Mouse (Mus musculus) G1E (cell line): ENCODE measurements around the gene Nelfb. TPM values are rescaled to one million over a fixed set of nuclear protein-coding genes. Genes with fewer than 3 reads are reported as not detected.
A peak's percentile ranks its signal among the peaks of the same experiment; 100 is the strongest.

Experiments
- ATAC-seq: 2 replicates; pipeline ENCODE4 v1.8.0; 2016; ENCODE audit warnings: mild to moderate bottlenecking; ENCODE audit not compliant: insufficient number of reproducible peaks, poor library complexity, low FRiP score, severe bottlenecking; ENCODE audit errors: extremely low read depth
- DNase-seq: peaks from one replicate; pipeline ENCODE4 v3.0.0; 2012; ENCODE audit warnings: low spot score
- H3K27me3 ChIP-seq: 2 replicates; pipeline ENCODE4 v1.6.1; 2012; ENCODE audit warnings: mild to moderate bottlenecking, low read length, inconsistent platforms; ENCODE audit not compliant: insufficient read depth
- H3K36me3 ChIP-seq: replicated peaks from 2 replicates; pipeline ENCODE3; 2012; ENCODE audit warnings: mild to moderate bottlenecking, inconsistent platforms
- H3K4me1 ChIP-seq: 2 replicates; pipeline ENCODE4 v1.6.1; 2012; ENCODE audit warnings: low read depth, low read length, inconsistent platforms, mixed read lengths; ENCODE audit not compliant: insufficient read depth
- H3K4me3 ChIP-seq: 2 replicates; pipeline ENCODE4 v1.5.1; 2012; ENCODE audit warnings: low read depth, mild to moderate bottlenecking, inconsistent platforms, low read length, moderate library complexity, mixed read lengths
- H3K9me3 ChIP-seq: replicated peaks from 2 replicates; pipeline ENCODE4 v1.6.1; 2012; ENCODE audit warnings: inconsistent platforms
- CTCF ChIP-seq: IDR thresholded peaks from 2 replicates; pipeline ENCODE4 v1.5.1; 2012; ENCODE audit warnings: low read depth, low read length, inconsistent platforms, mixed read lengths
- GATA1 ChIP-seq: IDR thresholded peaks from 2 replicates; pipeline ENCODE4 v1.6.1; 2012; ENCODE audit warnings: borderline replicate concordance, low read length, inconsistent platforms, mixed read lengths
- GATA2 ChIP-seq: IDR thresholded peaks from 2 replicates; pipeline ENCODE4 v1.6.1; 2012; ENCODE audit warnings: low read depth, low read length, inconsistent platforms, borderline replicate concordance
- POLR2AphosphoS5 ChIP-seq: IDR thresholded peaks from 2 replicates; pipeline ENCODE4 v1.6.1; 2012; ENCODE audit warnings: low read depth, low read length, inconsistent platforms; ENCODE audit not compliant: insufficient replicate concordance
- TAL1 ChIP-seq: conservative IDR thresholded peaks from 2 replicates; pipeline ENCODE4 v1.6.1; 2012; ENCODE audit warnings: low read depth, low read length, inconsistent platforms, mixed read lengths
- polyA plus RNA-seq: library from polyadenylated mRNA; stranded (reverse); fragments of >175 nt; gene quantifications from 2 replicates; pipeline ENCODE4 v1.2.3, GENCODE M21; 2012
- total RNA-seq, 2 experiments: library from RNA; stranded (forward) in 1 of 2; stranded (reverse) in 1 of 2; fragments of 200-1000 nt in 1 of 2; fragments of >200 nt in 1 of 2; fragmentation: Nextera tagmentation in 1 of 2; gene quantifications; 2 replicates each; pipeline ENCODE4 v1.2.3; 2014 to 2017

Gene Nelfb
- total and polyA plus RNA-seq, 3 experiments = 26.9 to 80.7 (median 54.6) TPM

- Histone ChIP-seq H3K27me3 (peaks cover 2% of the 10 kb centered on the region), H3K36me3 (peaks cover 66% of the 10 kb centered on the region), H3K9me3 (no peaks in the 10 kb centered on the region), H3K4me1 (peaks cover 59% of the 10 kb centered on the region), H3K4me3 (peak overlapping the region; percentile 73)
- peak; percentile 76 for DNase-seq
- peak; percentile 41 for ATAC-seq
- no peak for TF ChIP-seq POLR2AphosphoS5
- TF ChIP-seq GATA2 = no peak
- TF ChIP-seq TAL1 = no peak
- no peak for TF ChIP-seq GATA1
- TF ChIP-seq CTCF = no peak
Observed at GRCm38 (mm10) chr2:25195211-25196156, 15.8 kb downstream of the Nelfb start.

GRCm38 (mm10) chr2:25194486-25195171, 16.7 kb downstream of the Nelfb start:
- H3K36me3 ChIP-seq = peaks cover 57% of the 10 kb centered on the region
- peaks cover 55% of the 10 kb centered on the region for H3K4me1 ChIP-seq
- TF ChIP-seq TAL1 = no peak
- no peak for TF ChIP-seq GATA2
- TF ChIP-seq GATA1 = no peak
- TF ChIP-seq CTCF = no peak
- TF ChIP-seq POLR2AphosphoS5 = no peak
- ATAC-seq (no peak), DNase-seq (no peak)
- H3K9me3 ChIP-seq = no peaks in the 10 kb centered on the region
- H3K27me3 ChIP-seq = peaks cover 2% of the 10 kb centered on the region
- H3K4me3 ChIP-seq = peak overlapping the region; percentile 73; the same call in 1 of the 2 replicates

DNA sequence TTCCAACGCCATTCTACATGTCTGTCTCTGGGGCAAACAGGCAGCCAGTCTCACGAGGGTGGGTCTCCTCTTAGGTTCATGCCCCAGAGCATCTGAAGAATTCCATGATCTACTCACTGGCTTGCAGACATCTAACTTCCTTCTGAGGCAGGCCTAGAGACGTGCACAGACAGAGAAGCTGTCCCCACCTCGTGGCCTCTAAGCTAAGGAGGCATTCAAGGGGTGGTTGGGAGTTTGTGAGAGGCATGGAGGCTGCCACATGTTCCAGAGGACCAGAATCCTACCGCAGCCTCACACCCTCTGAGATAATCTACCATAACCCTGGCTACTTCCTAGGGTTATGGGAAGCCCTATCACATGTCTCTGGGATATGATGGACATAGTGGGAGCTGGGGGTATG, 17.3 kb downstream of the Nelfb start:
- H3K36me3 ChIP-seq = peaks cover 51% of the 10 kb centered on the region
- H3K9me3 ChIP-seq = no peaks in the 10 kb centered on the region
- ATAC-seq = no peak
- H3K4me1 ChIP-seq = peaks cover 53% of the 10 kb centered on the region
- no peak for DNase-seq
- TF ChIP-seq GATA1 = no peak
- no peak for TF ChIP-seq GATA2
- TF ChIP-seq POLR2AphosphoS5 = no peak
- TF ChIP-seq TAL1 = no peak
- TF ChIP-seq CTCF = no peak
- peaks cover 2% of the 10 kb centered on the region for H3K27me3 ChIP-seq
- H3K4me3 ChIP-seq = peak overlapping the region; percentile 73; the same call in 1 of the 2 replicates

DNA sequence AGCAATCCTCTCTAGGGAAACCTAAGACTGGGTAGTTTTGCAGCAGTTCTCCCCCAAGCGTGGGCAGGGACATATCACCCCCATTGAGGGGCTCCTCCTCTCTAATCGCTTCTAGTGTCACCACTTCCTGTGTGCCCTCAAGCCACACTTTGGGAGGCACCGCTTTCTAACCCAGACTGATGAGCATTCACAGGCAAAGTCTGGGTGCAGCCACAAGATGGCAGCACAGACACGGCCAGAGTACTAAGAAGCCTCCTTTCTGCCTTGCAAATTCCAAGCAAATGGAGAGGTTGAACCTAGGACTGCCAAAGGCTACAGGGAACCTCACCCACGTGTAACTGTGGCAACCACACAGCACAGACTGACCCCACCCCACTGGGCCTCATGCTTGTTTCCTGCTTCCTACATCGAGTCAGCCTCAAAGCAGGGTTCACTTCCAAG, 17.9 kb downstream of the Nelfb start:
- Histone ChIP-seq H3K36me3 (peaks cover 45% of the 10 kb centered on the region), H3K4me1 (peaks cover 53% of the 10 kb centered on the region), H3K4me3 (peak overlapping the region; percentile 49; the same call in 1 of the 2 replicates), H3K27me3 (peaks cover 2% of the 10 kb centered on the region), H3K9me3 (no peaks in the 10 kb centered on the region)
- TF ChIP-seq CTCF (peak; percentile 83), GATA2 (no peak), GATA1 (no peak)
- DNase-seq = peak; percentile 73
- ATAC-seq = peak; percentile 23; the same call in 1 of the 2 replicates

DNA sequence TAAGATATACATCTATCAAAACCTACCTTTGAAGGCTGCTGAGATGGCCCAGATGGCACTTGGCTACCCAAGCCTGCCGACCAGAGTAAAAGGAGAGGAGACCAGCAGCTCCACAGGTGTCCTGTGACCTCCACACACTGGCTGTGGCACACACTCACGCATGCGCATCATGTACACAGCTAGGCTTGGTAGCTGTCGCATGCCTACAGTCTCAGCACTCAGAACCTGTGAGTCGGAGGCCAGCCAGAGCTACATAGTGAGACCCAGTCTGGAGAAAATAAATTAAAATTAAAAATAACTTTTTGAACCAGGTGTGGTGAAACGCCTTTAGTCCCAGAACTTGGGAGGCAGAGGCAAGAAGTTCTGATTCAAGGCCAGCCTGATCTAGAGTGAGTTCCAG, 23.4 kb downstream of the Nelfb start:
- Histone ChIP-seq H3K36me3 (peaks cover 6% of the 10 kb centered on the region), H3K27me3 (peaks cover 51% of the 10 kb centered on the region), H3K9me3 (no peaks in the 10 kb centered on the region), H3K4me3 (no peak overlapping the region), H3K4me1 (peaks cover 15% of the 10 kb centered on the region)
- TF ChIP-seq TAL1 (no peak), GATA1 (no peak), GATA2 (no peak), POLR2AphosphoS5 (no peak), CTCF (no peak)
- DNase-seq (no peak), ATAC-seq (no peak)

- Histone ChIP-seq H3K4me1 (peaks cover 15% of the 10 kb centered on the region), H3K36me3 (peaks cover 3% of the 10 kb centered on the region), H3K4me3 (no peak overlapping the region), H3K9me3 (peaks cover under 1% of the 10 kb centered on the region; the same call in 1 of the 2 replicates), H3K27me3 (peaks cover 61% of the 10 kb centered on the region)
- TF ChIP-seq GATA2 = no peak
- TF ChIP-seq POLR2AphosphoS5 = no peak
- no peak for TF ChIP-seq GATA1
- TF ChIP-seq TAL1 = no peak
- TF ChIP-seq CTCF = no peak
- no peak for ATAC-seq
- no peak for DNase-seq
Observed at GRCm38 (mm10) chr2:25186575-25186930, 24.7 kb downstream of the Nelfb start.
